Mouse (Mus musculus) adrenal gland, postnatal 10 days (tissue): ENCODE results near the gene Gm20716. TPM values are rescaled to one million over a fixed set of nuclear protein-coding genes. Genes with fewer than 3 reads are reported as not detected.

ENCODE experiments used
- DNase-seq: peaks from one replicate; pipeline ENCODE4 v3.0.0; 2021; ENCODE audit warnings: mixed read lengths
- total RNA-seq, 2 experiments: library from RNA; stranded (reverse); gene quantifications; 2 replicates each; pipeline ENCODE4 v1.2.3; 2021

Gm20716 gene
- total RNA-seq, 2 experiments from 2014 or later: 21.9 to 24.6 TPM

GRCm38 (mm10) chr2:168229116-168230025 is 793 bp downstream of the Gm20716 start:
- peak; percentile 71 for DNase-seq

- no peak for DNase-seq
Observed at GRCm38 (mm10) chr2:168223326-168223725, 6.8 kb downstream of the Gm20716 start.

DNA sequence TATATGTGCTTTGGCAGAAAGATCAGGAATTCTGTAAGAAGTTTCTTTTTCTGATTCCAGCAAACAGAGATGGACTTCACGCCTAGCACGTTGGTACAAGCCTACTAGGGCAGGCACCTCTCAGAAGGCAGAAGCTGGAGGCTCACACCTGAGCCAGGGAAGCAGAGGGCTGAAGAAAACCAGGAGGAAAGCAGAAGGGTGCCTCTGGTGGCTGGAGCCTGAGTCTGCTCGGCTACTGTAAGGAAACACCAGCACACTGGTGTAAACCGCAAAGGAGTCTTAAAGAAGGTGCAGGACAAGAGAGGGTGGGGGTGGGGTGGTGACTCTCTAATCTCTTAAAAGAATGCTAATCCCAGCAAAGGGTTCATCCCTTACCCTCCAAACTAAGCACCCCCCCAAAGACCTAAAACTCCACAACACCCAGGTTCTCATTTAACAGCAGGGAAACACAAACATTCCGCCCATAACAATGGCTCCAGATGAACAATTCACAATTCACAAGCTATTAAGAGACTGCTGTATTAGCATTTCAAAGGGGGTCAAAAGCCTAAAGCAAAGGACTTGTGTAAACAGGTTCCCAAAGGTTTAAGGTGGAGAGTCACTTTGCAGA is 16.3 kb downstream of the Gm20716 start:
- DNase-seq: no peak

DNA sequence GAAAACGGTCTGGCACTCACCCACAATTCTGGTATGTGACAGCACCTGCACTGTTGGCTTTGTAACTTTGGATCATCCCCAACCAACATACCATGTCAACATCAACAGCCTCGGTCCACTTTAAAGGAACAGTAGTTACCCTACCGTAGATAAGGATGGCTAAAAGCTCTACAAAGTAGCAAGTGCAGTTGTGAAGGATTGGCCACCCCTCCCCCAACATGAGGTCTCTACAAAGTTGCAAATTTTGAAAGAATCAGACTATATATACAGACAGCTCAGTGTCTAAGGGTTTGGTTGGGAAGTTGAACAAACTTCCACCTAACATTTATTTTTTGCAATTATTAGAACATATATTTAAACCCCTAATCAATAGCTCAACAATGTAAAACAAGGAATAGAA is 22.3 kb downstream of the Gm20716 start:
- no peak for DNase-seq

DNA sequence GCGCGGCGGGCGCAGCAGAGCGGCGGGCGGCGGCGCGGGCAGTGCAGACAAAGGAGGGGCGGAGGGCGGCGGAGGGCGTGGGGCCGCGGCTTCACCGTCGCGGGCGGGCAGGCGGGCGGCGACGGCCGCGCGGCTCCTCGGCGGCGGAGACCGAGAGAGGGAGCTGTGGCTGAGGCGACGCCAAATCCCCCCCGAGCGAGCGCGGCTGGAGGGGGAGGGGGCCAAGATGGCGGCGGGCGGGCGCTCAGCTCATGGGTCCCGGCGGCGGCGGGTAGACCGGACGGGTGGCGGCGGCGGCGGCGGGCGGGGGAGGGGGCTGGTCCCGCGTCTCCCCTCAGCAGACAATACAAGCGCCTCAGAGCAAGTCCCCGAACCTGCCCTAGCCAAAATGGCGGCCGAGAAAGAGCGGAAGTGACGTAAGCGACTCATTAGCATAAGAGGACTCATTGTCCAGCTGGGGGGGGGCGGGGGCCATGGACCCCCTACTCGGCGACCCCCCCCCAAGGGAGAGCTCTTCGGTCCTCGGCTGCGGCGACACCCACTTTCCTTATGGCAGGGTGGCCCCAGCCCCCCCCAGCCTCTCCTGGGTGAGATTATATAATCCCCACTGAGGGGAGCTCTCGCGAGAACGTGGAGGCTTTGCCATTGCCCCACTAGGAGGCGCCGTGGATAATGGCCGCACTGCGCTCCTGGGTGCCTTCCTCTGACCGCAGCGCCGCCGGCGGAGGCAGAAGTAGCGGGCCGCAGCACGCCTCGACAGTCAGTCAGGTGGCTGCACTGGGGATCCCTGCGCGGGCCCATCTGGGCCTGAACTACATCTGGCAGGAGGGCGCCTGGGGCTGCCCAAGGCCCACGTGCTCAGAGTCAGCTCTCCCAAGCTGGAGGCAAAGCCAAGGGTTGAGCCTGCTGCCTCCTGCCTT is 23.2 kb downstream of the Gm20716 start, which contains the start of gene Adnp:
TSS of gene Adnp (minus strand) at position 388 of the 920 bp plus-strand sequence.
- DNase-seq: peak; percentile 96

DNA sequence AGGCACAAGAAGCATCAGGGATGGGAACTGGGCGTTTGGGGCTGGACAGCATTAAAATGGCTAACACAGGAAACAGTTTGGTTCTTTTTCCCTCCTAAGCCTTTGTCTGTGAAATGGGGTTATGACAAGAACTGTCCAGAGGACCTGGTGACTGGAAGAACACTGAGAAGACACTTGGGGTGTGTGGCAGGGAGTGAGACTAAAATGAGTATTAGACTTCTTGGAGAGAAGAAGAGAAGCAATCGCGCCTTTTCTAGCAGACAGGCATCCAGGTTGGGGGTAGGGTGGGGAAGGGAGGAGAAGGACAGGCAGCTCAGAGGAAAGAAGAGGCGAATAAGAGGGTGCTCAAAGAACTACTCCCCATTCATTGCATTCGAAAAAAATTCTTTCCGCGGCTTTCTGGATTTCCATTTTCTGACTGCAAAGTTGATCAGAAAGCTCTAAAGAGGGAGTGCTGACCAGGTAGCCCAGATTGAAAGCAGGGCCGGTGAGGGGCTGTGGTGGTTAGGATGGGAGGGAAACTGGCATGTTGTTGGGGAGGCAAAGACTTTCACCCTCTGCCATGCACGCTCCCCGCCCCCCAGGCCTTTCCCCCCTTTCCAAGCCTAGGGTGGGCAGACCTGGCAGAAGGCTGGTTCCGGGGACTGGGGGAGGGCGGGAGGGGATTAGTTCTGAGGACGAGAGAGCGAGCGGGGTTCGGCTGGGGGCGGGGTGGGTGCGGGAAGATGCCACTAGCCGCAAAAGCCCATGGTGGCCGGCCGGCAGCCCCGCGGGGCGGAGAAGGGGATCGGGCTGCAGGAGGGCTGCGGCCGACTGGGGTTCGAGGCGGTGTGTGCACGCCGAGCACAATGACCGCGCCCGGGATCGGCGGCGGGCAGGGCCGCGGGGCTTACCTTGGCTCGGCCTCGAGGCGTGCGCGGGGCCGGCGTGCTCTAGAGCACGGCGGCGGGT is 24.2 kb downstream of the Gm20716 start:
- peak; percentile 46 for DNase-seq

- DNase-seq: peak; percentile 93
Observed at GRCm38 (mm10) chr2:168205265-168205664, 24.9 kb downstream of the Gm20716 start.

DNA sequence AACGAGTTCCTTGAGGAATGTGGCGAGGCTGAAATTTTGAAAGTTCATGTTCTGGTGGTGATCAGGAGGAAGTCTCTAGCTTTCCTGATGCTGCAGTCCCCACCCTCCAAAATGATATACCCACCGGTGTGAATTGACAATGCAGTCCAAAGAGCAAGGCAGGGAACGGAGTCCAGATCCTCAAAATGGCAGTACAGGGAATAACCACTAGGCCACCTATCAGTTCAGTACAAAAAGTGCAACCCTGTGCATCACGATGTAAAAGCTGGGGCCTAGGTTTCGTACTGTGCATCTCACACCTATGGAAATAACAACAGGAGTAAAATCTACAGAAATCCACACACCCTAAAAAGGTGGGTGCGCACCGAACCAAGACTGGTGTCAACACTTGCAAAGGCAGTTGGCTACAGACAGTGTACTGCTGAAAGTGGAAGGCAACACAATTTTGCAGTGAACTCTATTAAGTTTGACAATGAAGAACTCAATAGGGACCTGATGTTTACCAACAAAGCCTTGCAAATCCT is 25.6 kb downstream of the Gm20716 start:
- no peak for DNase-seq

DNA sequence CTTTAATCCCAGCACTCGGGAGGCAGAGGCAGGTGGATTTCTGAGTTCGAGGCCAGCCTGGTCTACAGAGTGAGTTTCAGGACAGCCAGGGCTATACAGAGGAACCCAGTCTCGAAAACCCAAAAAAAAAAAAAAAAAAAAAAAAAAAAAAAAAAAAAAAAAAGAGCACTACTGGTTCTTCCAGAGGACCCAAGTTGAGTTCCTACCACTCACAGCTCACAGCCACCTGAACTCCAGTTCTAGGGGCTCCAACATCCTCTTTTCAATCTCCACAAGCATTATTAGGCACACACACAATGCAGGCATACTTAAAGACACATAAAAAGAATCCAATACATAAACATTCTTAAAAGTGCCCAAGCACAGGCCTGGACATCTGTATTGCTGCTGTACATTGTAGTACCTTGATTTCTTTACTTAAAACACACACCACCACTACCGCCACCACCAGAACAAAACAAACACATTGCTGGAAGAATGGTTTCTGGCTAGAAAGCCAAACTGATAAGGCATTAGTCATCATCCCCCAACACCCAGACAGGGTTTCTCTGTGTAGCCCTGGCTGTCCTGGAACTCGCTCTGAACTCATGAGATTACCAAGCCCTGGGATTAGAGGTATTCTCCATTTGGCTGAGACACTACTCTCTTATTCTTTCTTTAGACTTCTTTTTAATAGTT is 30.0 kb downstream of the Gm20716 start:
- no peak for DNase-seq

GRCm38 (mm10) chr2:168199476-168199875 is 30.7 kb downstream of the Gm20716 start:
- no peak for DNase-seq

- DNase-seq: no peak
Observed at GRCm38 (mm10) chr2:168198421-168198820, 31.7 kb downstream of the Gm20716 start.

DNA sequence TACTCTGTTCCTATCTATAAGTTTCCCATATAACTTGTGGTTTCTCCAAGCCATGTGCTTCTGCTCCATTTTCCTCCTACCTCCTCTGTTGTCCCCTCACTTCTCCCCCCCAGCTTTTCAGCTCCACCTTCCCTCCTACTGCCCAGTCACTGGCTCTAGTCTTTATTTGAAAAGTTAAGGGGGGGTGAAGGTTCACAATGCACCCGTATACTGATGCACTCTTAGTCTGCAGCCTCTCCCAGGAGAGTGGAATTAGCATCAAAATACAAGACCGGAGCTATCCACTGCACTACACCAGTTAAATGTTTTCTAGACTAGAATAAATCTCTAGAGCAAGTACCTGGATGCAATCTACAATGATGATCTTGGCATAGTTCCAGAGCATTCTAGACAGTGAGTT is 34.4 kb downstream of the Gm20716 start:
- no peak for DNase-seq

- no peak for DNase-seq
Observed at GRCm38 (mm10) chr2:168193685-168194084, 36.5 kb downstream of the Gm20716 start.

- DNase-seq: no peak
Observed at GRCm38 (mm10) chr2:168191856-168192255, 38.3 kb downstream of the Gm20716 start.

DNA sequence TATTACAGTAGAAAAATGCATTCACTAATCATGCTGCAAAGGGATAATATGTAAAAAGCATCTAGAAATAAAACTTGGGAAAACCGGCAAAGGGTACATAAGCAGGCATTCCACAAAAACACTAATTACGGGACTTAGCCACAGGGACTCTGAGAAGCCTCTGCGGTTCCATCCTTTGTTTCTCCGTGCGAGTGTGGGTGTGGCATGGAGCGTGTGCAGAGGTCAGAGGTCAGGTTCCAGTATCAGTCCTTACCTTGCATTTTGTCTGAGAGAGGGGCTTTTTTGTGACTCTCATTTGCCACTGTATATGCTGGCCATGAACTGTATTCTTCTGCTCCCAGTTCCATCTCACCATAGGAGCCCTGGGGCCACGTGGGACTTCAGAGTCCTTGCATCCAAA is 54.2 kb downstream of the Gm20716 start:
- DNase-seq: no peak

GRCm38 (mm10) chr2:168170167-168170685 is 59.9 kb downstream of the Gm20716 start:
- DNase-seq: peak; percentile 90

GRCm38 (mm10) chr2:168169800-168170113 is 60.4 kb downstream of the Gm20716 start:
- no peak for DNase-seq

DNA sequence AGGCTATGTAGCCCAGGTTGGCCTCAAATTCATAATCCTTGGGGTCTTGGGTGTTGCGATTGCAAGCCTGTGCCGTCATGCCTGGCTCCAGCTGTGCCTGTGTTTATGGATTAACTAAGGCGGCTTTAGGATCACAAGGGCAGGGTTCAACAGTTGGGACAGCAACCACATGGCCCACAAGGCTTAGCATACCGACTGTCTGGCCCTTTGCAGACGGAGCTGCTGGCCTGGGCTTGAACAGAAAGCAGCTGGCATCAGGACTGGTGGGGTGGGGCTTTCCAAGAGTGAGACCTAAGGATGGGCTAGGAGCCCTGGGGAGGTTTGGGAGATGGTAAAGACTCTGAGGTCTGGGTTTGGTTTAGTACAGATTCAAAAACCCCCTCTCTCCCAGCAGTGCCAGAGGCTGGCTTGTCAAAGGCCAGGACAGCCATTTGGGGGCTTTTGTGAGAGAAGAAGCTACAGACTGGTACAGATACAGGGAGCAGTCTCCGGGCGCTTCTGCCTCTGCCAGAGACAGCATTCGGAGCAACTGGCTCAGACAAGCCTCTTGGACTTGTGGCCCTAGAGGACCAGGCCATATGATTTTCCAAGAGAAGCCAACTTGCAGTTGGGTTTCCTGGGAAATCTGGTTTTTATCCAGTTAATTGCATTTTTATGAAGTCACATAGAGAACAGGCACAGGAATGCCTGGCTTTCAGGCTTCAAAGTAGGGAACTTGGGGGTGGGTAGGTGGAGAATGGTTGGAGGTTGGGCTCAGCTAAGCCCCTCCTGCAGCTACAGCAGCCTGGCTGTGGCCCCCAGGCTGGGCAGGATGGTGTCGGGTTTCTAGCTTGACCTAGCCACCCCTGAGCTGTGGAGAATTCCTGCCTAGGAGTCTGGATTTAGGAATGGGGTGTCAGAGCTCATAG is 61.0 kb downstream of the Gm20716 start:
- DNase-seq: no peak

- no peak for DNase-seq
Observed at GRCm38 (mm10) chr2:168167781-168168180, 62.4 kb downstream of the Gm20716 start.
